8 mouse cellular contexts compared by ENCODE assay signal in genomic region chr3:88057902-88058696, GRCm38 (mm10). TPM values are rescaled to one million over a fixed set of nuclear protein-coding genes. Genes with fewer than 3 reads are reported as not detected.
DNase-seq lines count a peak whose midpoint lies in the region; ATAC-seq and TF ChIP-seq lines count a peak whose summit lies in the region.

Gene Naxe, minus strand, starts transcription at chr3:88058495.

- WGBS in forebrain, embryonic 15.5 days = under 1% methylated on average over 60 of the region's 60 CpGs
- under 1% methylated on average over 60 of the region's 60 CpGs for WGBS in lung, adult 2 months

- H3K27ac ChIP-seq in ES-E14 (ENCODE audit: insufficient read depth, low read depth, low read length, poor library complexity, severe bottlenecking) = no peak within 1 kb of the TSS
- H3K27ac ChIP-seq in forebrain, embryonic 15.5 days (replicated peaks) = peak within 1 kb of the TSS; percentile 31; the same call in 1 of the 2 replicates

- H3K36me3 ChIP-seq in ES-E14 (ENCODE audit: control insufficient read depth, insufficient read depth, low read length, poor library complexity, severe bottlenecking) = peaks cover 21% of the 10 kb centered on the region
- peaks cover 30% of the 10 kb centered on the region for H3K36me3 ChIP-seq in forebrain, embryonic 15.5 days

- peak within 1 kb of the TSS; percentile 80 to 94 for H3K4me3 ChIP-seq in ES-E14 (ENCODE audit: insufficient read depth in 1 of 2, low read depth in 1 of 2, low read length in 2 of 2, poor library complexity in 1 of 2, severe bottlenecking in 1 of 2)
- peak within 1 kb of the TSS; percentile 66 for H3K4me3 ChIP-seq in forebrain, embryonic 15.5 days
- peak within 1 kb of the TSS; percentile 90 for H3K4me3 ChIP-seq in lung, adult 2 months (replicated peaks; ENCODE audit: extremely low read depth, low read depth, low read length)

- ATAC-seq in forebrain, embryonic 15.5 days (replicated peaks) = peak; percentile 96
- peak; percentile 73 for ATAC-seq in neutrophil, adult 5-6 weeks (ENCODE audit: extremely low read depth, insufficient number of reproducible peaks, low FRiP score, poor library complexity, severe bottlenecking)

- peak within 1 kb of the TSS; percentile 85 for H3K9ac ChIP-seq in ES-E14 (ENCODE audit: insufficient read depth, low read depth, low read length, poor library complexity, severe bottlenecking)
- H3K9ac ChIP-seq in forebrain, embryonic 15.5 days (replicated peaks) = peak within 1 kb of the TSS; percentile 82

- H3K4me2 ChIP-seq in forebrain, embryonic 15.5 days (replicated peaks) = peak within 1 kb of the TSS; percentile 89

- DNase-seq in ES-E14 (ENCODE audit: low read depth, low spot score) = peak; percentile 92
- DNase-seq in cerebellum, adult 11-12 months = peak; percentile 85
- DNase-seq in heart, postnatal 25 days (ENCODE audit: low spot score) = peak; percentile 71
- peak; percentile 68 to 81 for DNase-seq in layer of hippocampus, adult 18-20 months (ENCODE audit: low spot score in 2 of 2)
- DNase-seq in lung, adult 2 months = peak; percentile 85
- peak; percentile 67 to 72 for DNase-seq in thymus, adult 18-20 months

- no peaks in the 10 kb centered on the region for H3K9me3 ChIP-seq in ES-E14 (ENCODE audit: control insufficient read depth, insufficient read depth, low read depth, low read length)
- H3K9me3 ChIP-seq in forebrain, embryonic 15.5 days = no peaks in the 10 kb centered on the region

- intact Hi-C loops in heart, postnatal 25 days (cut with DNase I) = no loop called here

- no peak for TF ChIP-seq CTCF in lung, adult 2 months (IDR thresholded peaks at IDR 0.05; ENCODE audit: insufficient read depth, low read length)

- H3K4me1 ChIP-seq in ES-E14 (ENCODE audit: control insufficient read depth in 2 of 2, insufficient read depth in 2 of 2, low read length in 2 of 2, poor library complexity in 1 of 2) = peaks cover 0 to 3% of the 10 kb centered on the region in 2 experiments; a peak in 1 of 4 replicates
- peaks cover 20% of the 10 kb centered on the region for H3K4me1 ChIP-seq in forebrain, embryonic 15.5 days
- H3K4me1 ChIP-seq in lung, adult 2 months (ENCODE audit: control insufficient read depth, insufficient read depth, low read length) = peaks cover 8% of the 10 kb centered on the region

- TF ChIP-seq POLR2A in lung, adult 2 months (IDR thresholded peaks at IDR 0.05; ENCODE audit: borderline replicate concordance, extremely low read depth, low read depth, low read length) = peak; percentile 89

- in situ Hi-C loops in ES-E14 (cut with MboI; ENCODE audit: low sequenced_read_pairs in 2 of 2, unreplicated experiment in 2 of 2) = no loop called here

- no peaks in the 10 kb centered on the region for H3K27me3 ChIP-seq in forebrain, embryonic 15.5 days

TF ChIP-seq in ES-E14, 5 proteins besides CTCF, POLR2A, EP300 and RAD21:
- TF ChIP-seq ZNF384 (IDR thresholded peaks at IDR 0.05; ENCODE audit: low read depth, low read length) (no peak), ZC3H11A (IDR thresholded peaks at IDR 0.05; ENCODE audit: borderline replicate concordance, low read depth, low read length) (peak; percentile 6; the same call in 1 of the 2 replicates), HCFC1 (IDR thresholded peaks at IDR 0.05; ENCODE audit: borderline replicate concordance, insufficient read depth, low read length) (0 out of 2 replicates have a peak, but pooled peaks have one; percentile 37), CHD2 (IDR thresholded peaks at IDR 0.05; ENCODE audit: low read depth, low read length) (no peak), MAFK (IDR thresholded peaks at IDR 0.05; ENCODE audit: insufficient read depth, low read depth, low read length) (no peak)

RNA-seq across cellular contexts. Expression of gene Naxe, which starts in this region (rescaled TPM):
- 117 and 144 TPM in 2 replicates for total RNA-seq in ES-E14 (2012; rRNA removed)
- polyA plus RNA-seq in forebrain, embryonic 15.5 days (2015; fragmentation: Nextera tagmentation; extraction: Ambion mirVana) = 167 and 170 TPM in 2 replicates
- 10 to 100 TPM; 64.1 to 71.5 TPM for total RNA-seq in heart, postnatal 25 days (2021)
- 10 to 100 TPM; 81.9 to 82.9 TPM for total RNA-seq in layer of hippocampus, adult 18-20 months (2021)
- 90.5 and 117 TPM in 2 replicates for polyA plus RNA-seq in lung, adult 2 months (2012; rRNA removed)
- 15.0 and 22.8 TPM in 2 replicates for total RNA-seq in neutrophil, adult 5-6 weeks (2017)
